Mouse (Mus musculus): ENCODE measurements around the gene Cyb561d2.

GRCm38 (mm10) chr9:107556346-107556745 lies 14.4 kb upstream of the Cyb561d2 start:
- TF ChIP-seq POLR2AphosphoS2 (IDR thresholded peaks at IDR 0.05; ENCODE audit: insufficient read length, low read depth) (no peak), USF1 (IDR thresholded peaks at IDR 0.05; ENCODE audit: low read depth) (no peak), TCF3 (IDR thresholded peaks at IDR 0.05; ENCODE audit: insufficient read length, low read depth) (no peak), POLR2A (IDR thresholded peaks at IDR 0.05; ENCODE audit: insufficient read length, low read depth) (no peak), TCF12 (IDR thresholded peaks at IDR 0.05; ENCODE audit: insufficient read depth, poor library complexity, severe bottlenecking) (no peak), MAX (IDR thresholded peaks at IDR 0.05; ENCODE audit: low read depth) (no peak), REST (IDR thresholded peaks at IDR 0.05; ENCODE audit: insufficient read depth, insufficient read length) (no peak), E2F4 (IDR thresholded peaks at IDR 0.05; ENCODE audit: insufficient read depth) (no peak)
